Mouse (Mus musculus) frontal cortex, postnatal 25 days (tissue): ENCODE measurements around the gene Slc25a16.

ENCODE experiments used
- DNase-seq, 2 experiments: peaks; one replicate each; pipeline ENCODE4 v3.0.0; 2022; ENCODE audit warnings: low spot score in 2 of 2

Gene Slc25a16

DNA sequence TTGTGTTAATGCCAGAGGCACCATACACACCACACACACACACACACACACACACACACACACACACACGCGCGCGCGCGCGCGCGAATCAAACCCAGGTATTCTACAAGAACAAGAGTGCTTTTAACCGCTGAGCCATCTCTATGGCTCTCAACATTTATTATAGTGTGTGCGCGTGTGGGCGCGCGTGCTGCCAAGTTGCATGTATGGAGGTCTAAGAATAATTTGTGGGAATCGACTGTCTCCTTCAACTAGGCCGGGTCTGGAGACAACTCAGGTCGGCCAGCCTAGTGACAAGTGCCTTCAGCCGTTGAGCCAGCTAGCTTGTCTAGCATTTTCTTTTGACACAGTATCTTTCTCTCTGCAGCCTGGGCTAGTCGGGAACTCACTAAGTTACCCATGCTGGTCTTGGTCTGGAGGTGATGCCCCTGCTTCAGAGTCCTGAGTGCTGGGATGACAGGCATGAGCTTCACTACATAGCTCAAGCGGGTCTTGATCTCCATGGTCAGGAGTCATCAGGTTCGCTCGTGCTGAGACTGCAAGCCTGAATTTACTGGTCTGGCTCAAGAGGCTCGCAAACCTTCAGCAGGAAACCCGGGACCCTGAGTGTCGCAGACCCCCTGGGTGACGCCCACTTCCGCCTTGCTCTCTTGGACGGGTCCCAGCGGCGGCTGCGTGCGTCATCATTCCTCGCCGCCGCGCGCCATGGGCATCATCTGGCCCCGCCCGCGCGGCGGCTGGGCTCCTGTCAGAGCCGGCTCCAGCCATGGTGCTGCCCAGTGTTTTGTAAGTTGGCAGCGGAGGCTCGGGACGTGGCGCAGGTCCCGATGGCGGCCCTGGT is at the start of gene Slc25a16:
TSS of gene Slc25a16 (plus strand) at position 709 of the 841 bp plus-strand sequence.
- peak; percentile 88 to 91 for DNase-seq

DNA sequence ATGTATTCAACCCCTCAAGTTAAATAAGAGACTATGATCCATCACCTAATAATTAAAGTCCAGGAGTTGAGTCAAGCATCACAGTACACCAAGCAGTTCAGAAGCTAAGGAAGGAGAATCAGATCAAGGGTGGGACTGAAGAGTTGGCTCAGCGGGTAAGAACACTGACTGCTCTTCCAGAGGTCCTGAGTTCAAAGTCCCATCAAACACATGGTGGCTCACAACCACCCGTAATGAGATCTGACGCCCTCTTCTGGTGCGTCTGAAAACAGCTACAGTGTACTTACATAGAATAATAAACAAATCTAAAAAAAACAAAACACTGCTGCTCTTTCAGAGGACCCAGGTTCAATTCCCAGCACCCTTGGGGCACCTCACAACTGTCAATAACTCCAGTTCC is 45.6 kb upstream of the Slc25a16 start:
- DNase-seq = no peak

DNA sequence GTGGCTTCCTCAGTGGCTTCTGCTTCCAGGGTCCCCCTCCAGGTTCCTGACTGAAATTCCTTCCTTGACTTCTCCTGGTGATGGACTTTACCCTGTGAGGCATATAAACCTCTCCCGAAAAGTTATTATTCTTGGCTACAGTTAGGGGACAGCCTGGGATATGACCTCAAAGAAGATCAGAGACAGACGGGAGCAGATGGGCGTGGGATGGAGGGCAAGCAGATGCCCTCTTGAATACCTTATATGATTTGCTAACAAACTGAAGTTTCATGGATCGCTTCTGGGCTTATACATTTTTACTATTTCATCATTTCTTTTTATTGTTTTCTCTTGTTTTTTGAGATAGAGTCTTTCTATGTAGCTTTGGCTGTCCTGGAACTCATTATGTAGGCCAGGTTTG is 44.9 kb upstream of the Slc25a16 start:
- no peak for DNase-seq

DNA sequence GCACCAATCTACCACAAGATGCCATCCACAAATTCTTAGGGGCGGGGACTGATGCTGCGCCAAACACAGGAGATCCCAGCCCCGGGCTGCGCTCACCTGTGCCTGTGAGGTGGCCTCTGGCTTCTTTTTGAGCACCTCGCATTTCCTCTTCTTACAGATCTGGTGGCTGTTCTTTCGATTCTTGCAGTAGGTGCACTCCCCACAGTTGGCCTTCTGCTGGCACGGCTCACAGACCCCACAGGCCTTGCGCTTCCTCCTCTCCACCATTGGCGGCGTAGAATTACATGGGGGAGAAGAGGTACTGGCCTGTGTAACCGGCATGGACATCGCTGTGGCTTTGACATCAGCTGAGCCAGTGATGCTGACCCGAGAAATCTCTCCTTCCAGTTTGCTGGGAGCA is 42.4 kb upstream of the Slc25a16 start:
- DNase-seq = no peak

DNA sequence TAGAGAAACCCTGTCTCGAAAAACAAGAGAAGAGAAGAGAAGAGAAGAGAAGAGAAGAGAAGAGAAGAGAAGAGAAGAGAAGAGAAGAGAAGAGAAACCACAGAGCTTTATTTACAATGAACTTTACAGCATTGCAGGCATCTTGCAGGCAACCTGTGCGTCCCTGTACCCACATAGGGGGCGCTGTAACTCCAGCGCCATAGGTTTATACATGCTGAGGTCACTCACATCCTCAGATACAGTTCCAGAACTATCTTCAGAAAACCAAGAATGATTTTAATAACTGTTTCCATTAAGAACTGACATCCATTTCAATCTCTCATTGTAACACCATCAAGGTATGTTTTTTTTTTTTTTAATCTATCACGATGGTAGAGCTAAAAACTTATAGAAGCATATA is 39.2 kb upstream of the Slc25a16 start:
- no peak for DNase-seq

DNA sequence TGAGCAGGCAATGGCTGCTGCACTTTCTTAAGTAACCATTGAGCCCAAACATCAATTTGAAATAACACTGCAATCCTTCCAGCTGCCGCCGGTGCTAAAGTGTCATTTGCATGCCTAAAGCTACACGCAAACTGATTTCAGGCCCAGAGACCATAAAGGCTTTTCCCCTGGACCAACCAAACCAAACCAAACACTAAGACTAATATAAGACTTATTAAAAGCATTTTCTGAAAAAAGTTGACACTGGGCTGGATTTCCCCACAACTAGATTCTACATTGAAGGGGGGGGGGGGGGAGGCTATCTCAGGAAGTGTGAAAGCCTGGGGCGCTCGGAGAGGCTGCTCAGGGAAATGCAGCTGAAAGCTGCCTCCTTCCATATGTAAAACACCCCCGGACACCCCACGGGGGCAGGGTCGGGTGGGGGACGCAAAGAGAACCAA is 36.5 kb upstream of the Slc25a16 start:
- DNase-seq = no peak

DNA sequence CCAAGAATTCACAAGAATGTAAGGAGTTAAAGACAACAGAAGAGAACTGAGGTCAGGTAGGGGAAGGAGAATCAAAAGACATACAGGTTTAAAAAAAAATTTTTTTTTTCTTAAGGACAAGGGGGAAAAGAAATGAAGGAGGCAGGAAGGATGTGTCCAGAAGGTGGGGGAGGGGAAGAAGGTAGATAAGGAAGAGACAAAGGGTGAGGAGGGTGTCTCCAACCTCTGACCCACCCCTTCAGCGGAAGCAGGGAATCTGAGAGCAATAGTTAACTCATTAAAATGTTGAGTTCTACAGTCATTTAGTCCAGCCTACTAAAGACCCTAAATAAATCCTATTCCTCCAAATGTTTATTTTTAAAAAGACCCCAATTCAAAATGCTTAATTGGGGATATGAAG is 35.9 kb upstream of the Slc25a16 start:
- DNase-seq = no peak

DNA sequence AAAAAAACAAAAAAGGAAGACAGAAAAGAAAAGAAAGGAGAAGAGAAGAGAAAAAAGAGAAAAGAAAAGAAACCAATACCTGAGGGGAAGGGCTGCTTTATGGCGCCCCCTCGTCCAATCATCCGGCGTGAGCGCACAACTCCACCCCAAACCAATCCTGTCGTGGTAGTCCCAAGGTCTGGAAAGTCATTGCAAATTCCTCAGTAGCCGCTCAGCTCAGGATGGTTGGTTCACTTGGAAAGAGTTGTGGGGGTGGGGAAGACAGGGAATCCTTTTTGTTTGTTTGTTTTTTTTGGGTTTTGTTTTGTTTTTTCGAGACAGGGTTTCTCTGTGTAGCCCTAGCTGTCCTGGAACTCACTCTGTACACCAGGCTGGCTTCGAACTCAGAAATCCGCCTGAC is 35.0 kb upstream of the Slc25a16 start:
- no peak for DNase-seq

DNA sequence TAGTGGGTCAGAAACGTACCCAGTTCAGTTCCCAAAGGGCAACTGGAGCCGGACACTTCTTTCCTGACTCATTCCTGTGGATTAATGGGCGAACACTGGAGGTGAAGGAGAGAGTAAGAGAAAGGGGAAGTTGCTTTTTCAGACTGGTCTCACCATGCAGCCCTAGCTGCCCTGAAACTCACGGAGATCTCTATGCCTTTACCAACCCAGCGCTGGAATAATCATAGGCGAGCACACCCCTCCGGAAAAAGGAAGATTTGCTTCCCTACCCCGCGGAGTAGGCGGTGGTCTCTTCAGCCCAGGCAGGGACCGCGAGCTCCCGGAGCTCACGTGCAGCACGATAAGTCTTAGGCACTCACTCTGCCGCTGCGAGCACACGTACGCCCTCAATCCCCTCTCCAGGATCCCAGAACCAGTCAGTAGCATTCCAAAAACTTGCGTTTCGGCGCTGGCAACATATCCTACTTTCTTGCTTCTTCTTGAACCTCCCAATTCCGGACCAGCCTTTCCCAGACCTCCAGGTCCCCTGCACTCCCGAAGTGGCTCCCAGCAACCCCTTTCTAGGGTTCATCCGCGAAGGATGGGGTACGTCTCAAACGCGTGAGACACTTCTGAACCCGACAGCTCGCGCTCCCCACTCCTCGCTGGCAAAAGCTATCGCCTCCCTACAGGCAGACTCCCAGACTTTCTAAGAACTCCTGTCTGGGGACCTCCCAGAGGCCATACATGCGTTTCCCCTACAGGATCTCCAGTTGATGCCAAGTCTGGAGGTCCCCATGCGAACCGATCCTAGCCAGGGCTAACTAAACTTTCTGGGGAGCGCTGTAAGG is 34.2 kb upstream of the Slc25a16 start:
- no peak for DNase-seq

DNA sequence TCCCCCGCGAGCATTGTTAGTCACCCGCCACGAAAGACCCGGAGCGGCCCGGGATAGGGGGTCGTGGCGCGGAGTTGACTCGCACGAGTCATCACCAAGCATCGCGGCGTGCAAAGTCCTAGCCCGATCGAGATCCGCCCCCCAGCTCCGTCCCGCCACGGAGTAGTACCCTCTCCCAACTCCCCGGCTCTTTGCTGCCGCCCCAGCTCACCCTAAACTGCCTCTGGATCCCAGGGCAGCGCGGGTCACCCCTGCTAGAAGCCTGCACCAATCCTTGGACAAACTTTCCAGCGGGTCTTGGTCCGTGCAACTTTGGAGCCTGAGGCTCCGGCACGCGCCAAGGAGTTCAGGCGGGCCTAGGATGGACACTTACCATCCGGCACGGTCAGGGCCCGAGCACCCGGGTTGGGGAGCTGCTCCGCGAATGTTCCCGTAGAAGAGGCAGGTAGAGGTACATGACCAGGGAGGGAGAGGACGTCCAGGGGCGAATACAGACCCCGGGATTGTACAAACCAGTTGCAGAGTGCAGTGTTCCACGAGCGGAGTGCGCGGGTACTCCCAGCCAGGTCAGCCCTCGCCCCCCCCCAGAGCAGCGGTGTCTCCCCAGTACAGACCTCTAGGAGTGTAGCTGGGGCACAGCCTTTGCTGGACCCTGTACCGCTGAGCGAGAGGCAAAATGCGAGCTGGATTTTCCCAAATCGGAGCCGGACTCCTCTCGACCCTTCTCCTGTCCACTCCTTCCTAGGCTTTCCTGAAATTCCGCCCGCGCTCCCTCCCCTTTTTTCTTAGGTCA is 33.4 kb upstream of the Slc25a16 start:
- no peak for DNase-seq

DNA sequence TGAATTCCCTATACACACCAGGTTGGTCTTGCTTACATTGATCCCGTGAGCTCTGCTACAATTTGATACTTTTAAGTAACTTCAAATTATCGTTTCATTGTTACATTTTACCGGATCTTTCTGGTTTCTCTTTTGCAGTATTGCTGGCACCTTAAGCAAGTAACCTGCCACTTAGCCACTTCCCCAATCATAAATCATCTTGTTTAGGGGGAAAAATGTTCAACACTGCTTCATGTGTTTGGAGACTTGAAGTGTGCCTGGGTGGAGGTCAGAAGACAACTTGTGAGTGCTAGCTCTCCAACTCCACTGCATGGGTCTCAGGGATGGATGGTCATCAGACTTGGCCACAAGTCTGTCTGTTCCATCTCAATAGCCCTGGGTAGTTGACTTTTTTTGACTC is 29.4 kb upstream of the Slc25a16 start:
- no peak for DNase-seq

DNA sequence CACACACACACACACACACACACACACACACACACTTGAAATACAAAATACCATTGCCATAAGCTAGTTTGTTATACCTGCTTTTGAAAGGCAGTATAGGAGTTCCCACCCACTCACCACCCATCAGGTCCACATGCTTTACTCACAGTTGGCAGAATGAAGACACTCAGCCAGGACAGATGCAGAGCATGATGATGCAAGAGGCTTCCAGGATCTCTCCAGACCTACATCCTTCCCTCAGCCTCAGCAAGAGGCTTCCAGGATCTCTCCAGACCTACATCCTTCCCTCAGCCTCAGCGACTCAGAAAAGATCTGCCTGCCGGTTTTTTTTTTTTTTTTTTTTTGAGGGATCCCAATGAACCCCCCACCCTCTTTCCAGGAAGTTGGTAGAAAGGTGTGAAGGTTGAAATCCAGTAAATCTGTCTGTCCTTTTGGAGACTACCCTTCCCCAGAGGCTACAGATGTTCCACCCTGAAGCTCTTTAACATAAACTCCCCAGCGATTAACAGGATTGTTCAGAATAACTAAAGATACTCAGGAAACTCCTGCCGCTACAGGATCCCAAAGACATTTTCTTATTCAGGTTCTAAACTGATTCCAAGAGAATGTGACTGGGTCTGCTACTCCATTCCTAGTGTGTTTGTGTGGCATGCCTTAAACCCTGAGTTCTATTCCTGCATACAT is 27.7 kb upstream of the Slc25a16 start:
- DNase-seq = no peak

DNA sequence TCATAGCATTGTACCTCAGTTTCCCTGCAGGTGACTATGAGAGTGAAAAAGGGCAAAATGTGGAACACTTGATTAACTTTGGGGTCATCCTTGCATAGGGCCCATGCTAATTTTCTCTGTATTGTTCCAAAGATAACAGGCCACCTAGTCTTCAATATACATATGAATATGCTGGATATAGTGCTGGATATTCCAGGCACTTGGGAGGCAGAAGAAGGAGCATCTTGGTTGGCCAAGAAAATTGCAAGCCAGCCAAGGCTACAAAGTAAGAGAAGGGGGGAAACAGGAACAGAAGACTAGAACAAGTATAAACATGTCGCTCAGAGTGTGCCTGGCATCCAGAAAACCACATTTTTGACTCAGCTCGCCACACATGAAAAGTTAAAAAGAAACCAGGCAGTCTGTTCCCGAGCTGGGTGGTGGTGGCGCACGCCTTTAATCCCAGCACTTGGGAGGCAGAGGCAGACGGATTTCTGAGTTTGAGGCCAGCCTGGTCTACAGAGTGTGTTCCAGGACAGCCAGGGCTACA is 27.0 kb upstream of the Slc25a16 start:
- DNase-seq = no peak

DNA sequence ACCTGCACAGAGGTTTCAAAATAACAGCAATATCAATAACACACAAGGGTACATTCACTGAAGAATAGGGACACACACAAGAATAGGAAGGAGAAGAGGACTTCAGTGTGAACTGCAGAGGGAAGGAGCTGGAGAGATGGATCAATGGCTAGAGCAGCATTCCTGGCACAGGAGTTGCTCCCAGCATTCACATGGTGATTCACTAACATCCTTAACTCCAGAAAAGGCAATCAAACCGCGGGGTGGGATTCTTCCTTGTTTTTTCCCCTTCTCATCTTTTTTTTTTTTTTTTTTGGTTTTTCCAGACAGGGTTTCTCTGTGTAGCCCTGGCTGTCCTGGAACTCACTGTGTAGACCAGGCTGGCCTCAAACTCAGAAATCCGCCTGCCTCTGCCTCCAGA is 26.0 kb upstream of the Slc25a16 start:
- no peak for DNase-seq

DNA sequence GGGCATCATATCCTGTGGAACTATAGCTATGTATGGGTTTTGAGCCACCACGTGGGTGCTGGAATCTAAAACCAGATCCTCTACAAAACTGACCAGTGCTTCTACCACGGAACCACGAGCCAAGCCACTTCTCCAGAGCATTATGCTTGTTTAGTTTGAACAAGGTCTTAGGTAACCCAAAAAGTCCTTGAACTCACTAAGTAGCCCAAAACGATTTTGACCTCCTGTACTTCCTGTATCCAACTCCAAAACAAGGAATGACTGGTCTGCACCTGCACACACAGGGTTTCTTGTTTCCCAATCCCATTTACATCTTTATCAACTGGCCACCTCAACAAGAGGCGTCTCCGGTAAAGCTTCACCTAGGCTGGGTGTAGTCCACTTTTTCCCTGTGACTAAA is 25.0 kb upstream of the Slc25a16 start:
- no peak for DNase-seq

DNA sequence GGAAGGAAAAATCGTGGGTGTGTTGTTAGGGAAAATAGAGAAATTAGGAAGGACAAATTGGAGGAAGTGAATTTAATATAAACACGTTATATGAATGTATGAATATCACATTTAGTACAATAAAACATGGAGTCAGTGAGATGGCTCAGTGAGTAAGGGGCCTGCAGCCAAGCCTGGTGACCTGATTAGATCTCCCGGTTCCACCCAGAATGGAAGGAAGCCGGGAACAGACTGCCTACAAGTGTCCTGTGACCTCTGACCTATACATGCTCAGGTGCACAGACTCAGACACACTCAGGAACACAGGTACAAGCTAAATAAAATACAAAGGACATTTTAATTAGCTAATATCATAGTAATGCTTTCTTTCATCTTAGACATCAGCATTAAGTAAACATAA is 24.4 kb upstream of the Slc25a16 start:
- no peak for DNase-seq

DNA sequence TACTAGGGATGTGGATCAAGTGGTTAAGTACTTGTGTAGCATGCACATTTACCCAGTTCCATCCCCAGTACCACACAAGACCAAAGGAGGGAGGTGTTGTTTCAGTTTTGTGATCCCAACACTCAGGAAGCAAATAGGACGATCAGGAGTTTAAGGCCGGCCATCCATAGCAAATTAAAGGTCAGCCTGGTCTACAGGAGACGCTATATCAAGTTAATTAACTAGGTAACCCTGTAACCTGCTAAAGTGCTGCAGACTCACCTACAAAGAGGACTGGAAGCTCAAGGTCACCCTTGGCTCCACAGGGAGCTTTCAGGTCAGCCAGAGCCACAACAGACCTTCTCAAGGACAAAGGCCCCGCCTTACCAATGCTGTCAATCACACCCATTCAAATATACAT is 23.7 kb upstream of the Slc25a16 start:
- DNase-seq = no peak

DNA sequence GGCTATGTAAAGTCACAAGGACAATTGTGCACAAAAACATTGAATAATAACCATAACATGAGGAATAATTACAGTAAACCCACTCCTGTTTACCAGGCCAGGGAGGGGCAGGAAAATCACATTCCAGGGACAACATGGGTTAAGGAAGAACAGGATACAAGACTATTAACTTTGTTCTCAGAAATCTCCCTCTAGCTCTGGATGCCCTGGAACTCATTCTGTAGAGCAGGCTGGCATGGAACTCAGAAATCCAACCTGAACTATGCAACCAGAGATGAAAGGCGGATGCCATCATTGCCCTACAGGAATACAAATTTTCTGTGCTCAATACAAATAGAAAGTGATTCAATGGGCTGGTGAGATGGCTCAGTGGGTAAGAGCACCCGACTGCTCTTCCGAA is 23.0 kb upstream of the Slc25a16 start:
- DNase-seq = no peak

DNA sequence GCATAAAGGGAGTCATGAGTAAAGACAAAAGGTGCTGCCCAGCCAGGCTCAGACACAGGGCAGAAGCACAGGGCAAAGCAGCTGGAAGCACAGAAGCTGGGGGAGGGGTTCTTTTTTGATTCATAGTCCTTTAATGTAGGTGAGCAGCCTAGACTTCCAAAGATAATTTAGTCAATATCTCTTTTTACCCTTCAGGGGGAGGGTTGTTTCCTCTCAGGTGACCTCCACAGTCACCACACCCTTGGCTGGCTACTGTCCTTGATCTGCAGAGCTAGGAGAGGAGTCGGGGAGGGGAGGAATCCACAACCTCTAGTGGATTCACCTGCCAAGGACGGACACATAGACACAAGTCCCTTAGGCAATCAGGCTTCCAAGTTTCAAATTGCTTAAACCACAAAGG is 22.4 kb upstream of the Slc25a16 start:
- DNase-seq = no peak

DNA sequence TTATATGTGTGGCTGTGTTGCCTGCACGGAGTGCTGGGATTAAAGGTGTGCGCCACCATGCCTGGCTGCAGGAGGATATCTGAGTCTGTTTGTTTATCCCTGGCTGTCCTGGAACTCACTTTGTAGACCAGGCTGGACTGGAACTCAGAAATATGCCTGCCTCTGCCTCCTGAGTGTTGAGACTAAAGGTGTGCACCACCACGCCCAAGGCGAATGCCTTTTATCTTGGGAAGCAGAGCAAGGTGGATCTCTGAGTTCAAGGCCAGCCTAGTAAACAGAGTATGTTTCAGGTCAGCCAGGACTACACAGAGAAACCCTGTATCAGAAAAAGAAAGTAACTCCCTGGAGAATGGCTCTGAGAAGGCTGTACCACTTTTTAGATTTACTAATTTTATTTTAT is 20.3 kb upstream of the Slc25a16 start:
- DNase-seq = no peak

DNA sequence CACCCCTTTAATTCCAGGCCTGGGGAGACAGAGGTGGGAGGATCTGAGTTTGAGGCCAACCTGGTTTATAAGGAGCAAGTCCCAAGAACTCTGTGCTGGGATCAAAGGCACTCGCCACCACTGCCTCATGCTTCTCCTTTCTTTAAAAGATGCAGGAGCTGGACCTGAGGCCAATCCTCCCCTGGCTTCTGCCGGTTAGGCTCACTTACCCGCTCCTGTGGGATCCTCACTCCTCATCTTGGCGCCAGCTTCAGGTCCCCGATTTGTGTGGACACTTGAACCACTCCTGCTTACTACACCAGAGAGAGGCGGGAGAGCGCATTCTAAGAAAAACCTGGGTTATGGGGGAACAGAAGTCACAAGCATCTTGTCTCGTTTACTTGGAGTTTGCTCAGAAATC is 18.6 kb upstream of the Slc25a16 start:
- DNase-seq = no peak
